23 mouse cellular contexts compared by ENCODE assay signal in genomic region chr5:134944179-134944578, GRCm38 (mm10). TPM values are rescaled to one million over a fixed set of nuclear protein-coding genes. Genes with fewer than 3 reads are reported as not detected.
DNase-seq lines count a peak whose midpoint lies in the region; ATAC-seq and TF ChIP-seq lines count a peak whose summit lies in the region.
"Had no signal": no experiment of that assay in that cellular context is flagged by ENCODE, and none has a peak within 500 bp of the region (broad histone marks: within the 10 kb centered on the region; RNA-seq: fewer than 3 reads in every experiment).

No protein-coding gene starts in this region.

- TF ChIP-seq POLR2A in kidney, adult 2 months (IDR thresholded peaks at IDR 0.05; ENCODE audit: low read depth, low read length): no peak

- ATAC-seq in lung, embryonic 16.5 days (ENCODE audit: low read depth): peak; percentile 47
- ATAC-seq in embryonic facial prominence, embryonic 14.5 days (ENCODE audit: low read depth): no peak
- ATAC-seq: activated CD4-positive, CD25-positive, alpha-beta regulatory T cell, adult 4 months had no signal

- TF ChIP-seq CTCF in kidney, adult 2 months (conservative IDR thresholded peaks at IDR 0.05; ENCODE audit: insufficient read depth, insufficient read length, low read depth, low read length): no peak

- intact Hi-C loops in left cerebral cortex, postnatal 14 days (cut with DNase I): no loop called here

- no peak overlapping the region for H3K4me3 ChIP-seq in kidney, adult 2 months (ENCODE audit: insufficient read depth, low read depth, low read length)
- peak overlapping the region; percentile 54 for H3K4me3 ChIP-seq in lung, embryonic 16.5 days (ENCODE audit: low read length)
- no peak overlapping the region for H3K4me3 ChIP-seq in embryonic facial prominence, embryonic 14.5 days (ENCODE audit: low read depth, low read length)
- H3K4me3 ChIP-seq: heart, embryonic 10.5 days; hindbrain, embryonic 12.5 days; liver, embryonic 15.5 days had no signal

- H3K36me3 ChIP-seq in kidney, adult 2 months (ENCODE audit: control insufficient read depth, insufficient read depth, low read length): no peaks in the 10 kb centered on the region
- peaks cover 4% of the 10 kb centered on the region; the same call in 1 of the 2 replicates for H3K36me3 ChIP-seq in lung, embryonic 16.5 days (ENCODE audit: control insufficient read depth, insufficient read depth, low read length)
- no peaks in the 10 kb centered on the region for H3K36me3 ChIP-seq in embryonic facial prominence, embryonic 14.5 days (ENCODE audit: control insufficient read depth, insufficient read depth, low read length)
- H3K36me3 ChIP-seq: heart, embryonic 10.5 days; hindbrain, embryonic 12.5 days; limb, embryonic 15.5 days; liver, embryonic 15.5 days had no signal

- peak overlapping the region; percentile 49 for H3K4me2 ChIP-seq in lung, embryonic 16.5 days (ENCODE audit: low read depth, low read length)
- H3K4me2 ChIP-seq in embryonic facial prominence, embryonic 14.5 days (ENCODE audit: low read depth, low read length): peak overlapping the region; percentile 43; the same call in 1 of the 2 replicates
- H3K4me2 ChIP-seq: hindbrain, embryonic 12.5 days; liver, embryonic 15.5 days; midbrain, embryonic 11.5 days had no signal

- no peak overlapping the region for H3K9ac ChIP-seq in lung, embryonic 16.5 days (ENCODE audit: low read length)
- H3K9ac ChIP-seq in embryonic facial prominence, embryonic 14.5 days (ENCODE audit: low read depth, low read length): no peak overlapping the region
- H3K9ac ChIP-seq: hindbrain, embryonic 12.5 days; limb, embryonic 15.5 days; liver, embryonic 15.5 days had no signal

- WGBS in kidney, adult 2 months: 64% methylated on average over 5 of the region's 5 CpGs
- WGBS in lung, embryonic 16.5 days: 47% methylated on average over 5 of the region's 5 CpGs
- whole genome bisulfite sequencing in embryonic facial prominence, embryonic 14.5 days: 67% methylated on average over 5 of the region's 5 CpGs

- H3K4me1 ChIP-seq in kidney, adult 2 months (ENCODE audit: control insufficient read depth, insufficient read depth, low read length): no peaks in the 10 kb centered on the region
- H3K4me1 ChIP-seq in lung, embryonic 16.5 days (replicated peaks; ENCODE audit: control insufficient read depth, insufficient read depth, low read length): peaks cover 17% of the 10 kb centered on the region
- H3K4me1 ChIP-seq in embryonic facial prominence, embryonic 14.5 days (ENCODE audit: control insufficient read depth, insufficient read depth, low read length): peaks cover 3% of the 10 kb centered on the region; the same call in 1 of the 2 replicates

- H3K9me3 ChIP-seq in lung, embryonic 16.5 days (ENCODE audit: control insufficient read depth, low read length): no peaks in the 10 kb centered on the region
- H3K9me3 ChIP-seq in embryonic facial prominence, embryonic 14.5 days (ENCODE audit: control insufficient read depth, low read length): no peaks in the 10 kb centered on the region
- H3K9me3 ChIP-seq: heart, embryonic 10.5 days; hindbrain, embryonic 12.5 days; limb, embryonic 15.5 days; liver, embryonic 15.5 days had no signal

- 0 out of 2 replicates have a peak overlapping the region, but pooled peaks have one; percentile 14 for H3K27ac ChIP-seq in kidney, adult 2 months (ENCODE audit: insufficient read depth, low read depth, low read length)
- peak overlapping the region; percentile 44; the same call in 1 of the 2 replicates for H3K27ac ChIP-seq in lung, embryonic 16.5 days (ENCODE audit: low read length)
- no peak overlapping the region for H3K27ac ChIP-seq in embryonic facial prominence, embryonic 14.5 days (replicated peaks; ENCODE audit: low read depth, low read length)
- H3K27ac ChIP-seq: heart, embryonic 10.5 days; hindbrain, embryonic 12.5 days; limb, embryonic 15.5 days; liver, embryonic 15.5 days had no signal

- no peak for DNase-seq in kidney, adult 2 months
- DNase-seq in kidney, postnatal 4 days: no peak
- DNase-seq in lung, postnatal 14 days: no peak
- no peak for DNase-seq in embryonic facial prominence, embryonic 14.5 days (ENCODE audit: low spot score)
- DNase-seq in left cerebral cortex, postnatal 14 days (ENCODE audit: low spot score in 2 of 2): no peak
- DNase-seq in embryo, embryonic 11 days: no peak
- DNase-seq: adrenal gland, postnatal 14 days; cerebellum, postnatal 14 days; heart, postnatal 10 days; right cerebral cortex, postnatal 25 days had no signal

- no peaks in the 10 kb centered on the region; the same call in 1 of the 2 replicates for H3K27me3 ChIP-seq in kidney, adult 2 months (replicated peaks; ENCODE audit: control insufficient read depth, insufficient read depth, low read length)
- no peaks in the 10 kb centered on the region for H3K27me3 ChIP-seq in lung, embryonic 16.5 days (ENCODE audit: control insufficient read depth, insufficient read depth, low read depth, low read length)
- peaks cover 35% of the 10 kb centered on the region for H3K27me3 ChIP-seq in embryonic facial prominence, embryonic 14.5 days (replicated peaks; ENCODE audit: control insufficient read depth, insufficient read depth, low read length)

RNA-seq across cellular contexts. Expression of gene Cldn4, which starts 2.6 kb away (rescaled TPM):
- polyA plus RNA-seq in kidney, adult 2 months (2012; rRNA removed): 37.5 and 44.1 TPM in 2 replicates
- 33.0 and 33.1 TPM in 2 replicates for polyA plus RNA-seq in lung, embryonic 16.5 days (2015; fragmentation: Nextera tagmentation; extraction: Ambion mirVana)
- 27.0 and 30.6 TPM in 2 replicates for polyA plus RNA-seq in embryonic facial prominence, embryonic 14.5 days (2014; fragmentation: Nextera tagmentation; extraction: Ambion mirVana)
- total RNA-seq in left cerebral cortex, postnatal 14 days (2021): not detected
- total RNA-seq: adrenal gland, postnatal 14 days; gastrocnemius, adult 18-20 months; layer of hippocampus, postnatal 25 days; left cerebral cortex, postnatal 36 days had no signal
- polyA plus RNA-seq: activated CD4-positive, CD25-positive, alpha-beta regulatory T cell, adult 4 months had no signal

RNA-seq across cellular contexts. Expression of gene Mettl27, which starts 12.0 kb away (rescaled TPM):
- polyA plus RNA-seq in kidney, adult 2 months (2012; rRNA removed): 33.7 and 38.0 TPM in 2 replicates
- polyA plus RNA-seq in lung, embryonic 16.5 days (2015; fragmentation: Nextera tagmentation; extraction: Ambion mirVana): 30.6 and 33.5 TPM in 2 replicates
- 10.6 and 18.2 TPM in 2 replicates for polyA plus RNA-seq in embryonic facial prominence, embryonic 14.5 days (2014; fragmentation: Nextera tagmentation; extraction: Ambion mirVana)
- total RNA-seq in left cerebral cortex, postnatal 14 days (2021): 1 to 10 TPM; 7.3 TPM

RNA-seq across cellular contexts. Expression of gene Cldn13, which starts 28.9 kb away (rescaled TPM):
- polyA plus RNA-seq in kidney, adult 2 months (2012; rRNA removed): not detected in 2 replicates
- polyA plus RNA-seq in lung, embryonic 16.5 days (2015; fragmentation: Nextera tagmentation; extraction: Ambion mirVana): 0.75 and 3.3 TPM in 2 replicates
- 0.15 and 0.20 TPM in 2 replicates for polyA plus RNA-seq in embryonic facial prominence, embryonic 14.5 days (2014; fragmentation: Nextera tagmentation; extraction: Ambion mirVana)
- total RNA-seq in left cerebral cortex, postnatal 14 days (2021): not detected
- total RNA-seq: gastrocnemius, adult 18-20 months; heart, postnatal 10 days; layer of hippocampus, postnatal 25 days; left cerebral cortex, postnatal 36 days had no signal

RNA-seq across cellular contexts. Expression of gene Tmem270, which starts 37.6 kb away (rescaled TPM):
- 0.09 TPM in 1 of 2 replicates, not detected in the other for polyA plus RNA-seq in kidney, adult 2 months (2012; rRNA removed)
- not detected in 2 replicates for polyA plus RNA-seq in lung, embryonic 16.5 days (2015; fragmentation: Nextera tagmentation; extraction: Ambion mirVana)
- polyA plus RNA-seq in embryonic facial prominence, embryonic 14.5 days (2014; fragmentation: Nextera tagmentation; extraction: Ambion mirVana): not detected in 2 replicates
- not detected for total RNA-seq in left cerebral cortex, postnatal 14 days (2021)
- total RNA-seq: adrenal gland, postnatal 14 days; gastrocnemius, adult 18-20 months; heart, postnatal 10 days; layer of hippocampus, postnatal 25 days; left cerebral cortex, postnatal 36 days had no signal
- polyA plus RNA-seq: activated CD4-positive, CD25-positive, alpha-beta regulatory T cell, adult 4 months; brain, embryonic 14.5 days; forebrain, embryonic 11.5 days; heart, embryonic 10.5 days; hindbrain, embryonic 12.5 days; limb, embryonic 15.5 days; liver, embryonic 15.5 days; midbrain, embryonic 11.5 days; spleen, adult 2 months had no signal

RNA-seq across cellular contexts. Expression of gene Cldn3, which starts 41.8 kb away (rescaled TPM):
- 26.7 and 36.7 TPM in 2 replicates for polyA plus RNA-seq in kidney, adult 2 months (2012; rRNA removed)
- 328 and 355 TPM in 2 replicates for polyA plus RNA-seq in lung, embryonic 16.5 days (2015; fragmentation: Nextera tagmentation; extraction: Ambion mirVana)
- 23.2 and 27.8 TPM in 2 replicates for polyA plus RNA-seq in embryonic facial prominence, embryonic 14.5 days (2014; fragmentation: Nextera tagmentation; extraction: Ambion mirVana)
- total RNA-seq in left cerebral cortex, postnatal 14 days (2021): 1 to 10 TPM in 1 of 2 experiments, under 1 TPM in 1; 0.37 to 1.7 TPM
- polyA plus RNA-seq: activated CD4-positive, CD25-positive, alpha-beta regulatory T cell, adult 4 months had no signal
